Mouse (Mus musculus): ENCODE data around the gene Top2b. TPM values are rescaled to one million over a fixed set of nuclear protein-coding genes. Genes with fewer than 3 reads are reported as not detected.

Top2b gene
- total RNA-seq, 1 experiment = 27.1 TPM

GRCm38 (mm10) chr14:16444859-16445258 is 79.9 kb downstream of the Top2b start:
- H3K4me3 ChIP-seq (ENCODE audit: insufficient read depth in 1 of 2, low read depth in 1 of 2, low read length in 2 of 2, poor library complexity in 1 of 2, severe bottlenecking in 1 of 2) = no peak overlapping the region
- H3K9ac ChIP-seq (ENCODE audit: insufficient read depth, low read depth, low read length, poor library complexity, severe bottlenecking) = no peak overlapping the region
- no peak for DNase-seq (ENCODE audit: low read depth, low spot score)
- no peak overlapping the region for H3K27ac ChIP-seq (ENCODE audit: insufficient read depth, low read depth, low read length, poor library complexity, severe bottlenecking)
- in situ Hi-C loops (cut with MboI; ENCODE audit: low sequenced_read_pairs in 2 of 2, unreplicated experiment in 2 of 2) = no loop called here
- TF ChIP-seq HCFC1 (IDR thresholded peaks at IDR 0.05; ENCODE audit: borderline replicate concordance, insufficient read depth, low read length) (no peak), CHD2 (IDR thresholded peaks at IDR 0.05; ENCODE audit: low read depth, low read length) (no peak), ZC3H11A (IDR thresholded peaks at IDR 0.05; ENCODE audit: borderline replicate concordance, low read depth, low read length) (no peak), MAFK (IDR thresholded peaks at IDR 0.05; ENCODE audit: insufficient read depth, low read depth, low read length) (no peak), ZNF384 (IDR thresholded peaks at IDR 0.05; ENCODE audit: low read depth, low read length) (no peak)
- no peaks in the 10 kb centered on the region for H3K4me1 ChIP-seq (ENCODE audit: control insufficient read depth in 2 of 2, insufficient read depth in 2 of 2, low read length in 2 of 2, poor library complexity in 1 of 2)
- no peaks in the 10 kb centered on the region for H3K36me3 ChIP-seq (ENCODE audit: control insufficient read depth, insufficient read depth, low read length, poor library complexity, severe bottlenecking)
- H3K9me3 ChIP-seq (ENCODE audit: control insufficient read depth, insufficient read depth, low read depth, low read length) = no peaks in the 10 kb centered on the region

- peak; percentile 25 for DNase-seq (ENCODE audit: low read depth, low spot score)
- H3K9ac ChIP-seq (ENCODE audit: insufficient read depth, low read depth, low read length, poor library complexity, severe bottlenecking) = no peak overlapping the region
- no peak overlapping the region for H3K4me3 ChIP-seq (ENCODE audit: insufficient read depth in 1 of 2, low read depth in 1 of 2, low read length in 2 of 2, poor library complexity in 1 of 2, severe bottlenecking in 1 of 2)
- no peak overlapping the region for H3K27ac ChIP-seq (ENCODE audit: insufficient read depth, low read depth, low read length, poor library complexity, severe bottlenecking)
- no peaks in the 10 kb centered on the region for H3K9me3 ChIP-seq (ENCODE audit: control insufficient read depth, insufficient read depth, low read depth, low read length)
- in situ Hi-C loops (cut with MboI; ENCODE audit: low sequenced_read_pairs in 2 of 2, unreplicated experiment in 2 of 2) = no loop called here
- H3K4me1 ChIP-seq (ENCODE audit: control insufficient read depth in 2 of 2, insufficient read depth in 2 of 2, low read length in 2 of 2, poor library complexity in 1 of 2) = no peaks in the 10 kb centered on the region
- H3K36me3 ChIP-seq (ENCODE audit: control insufficient read depth, insufficient read depth, low read length, poor library complexity, severe bottlenecking) = no peaks in the 10 kb centered on the region
- no peak for TF ChIP-seq ZC3H11A (IDR thresholded peaks at IDR 0.05; ENCODE audit: borderline replicate concordance, low read depth, low read length)
Measured at GRCm38 (mm10) chr14:16447587-16447986, 82.6 kb downstream of the Top2b start.

- no peak for DNase-seq (ENCODE audit: low read depth, low spot score)
- in situ Hi-C loops (cut with MboI; ENCODE audit: low sequenced_read_pairs in 2 of 2, unreplicated experiment in 2 of 2) = no loop called here
- H3K4me3 ChIP-seq (ENCODE audit: insufficient read depth in 1 of 2, low read depth in 1 of 2, low read length in 2 of 2, poor library complexity in 1 of 2, severe bottlenecking in 1 of 2) = no peak overlapping the region
Measured at GRCm38 (mm10) chr14:16448269-16448987, 83.4 kb downstream of the Top2b start.

GRCm38 (mm10) chr14:16478606-16479323 is 113.8 kb downstream of the Top2b start:
- Histone ChIP-seq H3K36me3 (ENCODE audit: control insufficient read depth, insufficient read depth, low read length, poor library complexity, severe bottlenecking) (no peaks in the 10 kb centered on the region), H3K27ac (ENCODE audit: insufficient read depth, low read depth, low read length, poor library complexity, severe bottlenecking) (no peak overlapping the region), H3K4me1 (ENCODE audit: control insufficient read depth in 2 of 2, insufficient read depth in 2 of 2, low read length in 2 of 2, poor library complexity in 1 of 2) (no peaks in the 10 kb centered on the region), H3K4me3 (ENCODE audit: insufficient read depth in 1 of 2, low read depth in 1 of 2, low read length in 2 of 2, poor library complexity in 1 of 2, severe bottlenecking in 1 of 2) (no peak overlapping the region), H3K9me3 (ENCODE audit: control insufficient read depth, insufficient read depth, low read depth, low read length) (no peaks in the 10 kb centered on the region), H3K9ac (ENCODE audit: insufficient read depth, low read depth, low read length, poor library complexity, severe bottlenecking) (no peak overlapping the region)
- DNase-seq (ENCODE audit: low read depth, low spot score) = no peak
- no peak for TF ChIP-seq HCFC1 (IDR thresholded peaks at IDR 0.05; ENCODE audit: borderline replicate concordance, insufficient read depth, low read length)
- no peak for TF ChIP-seq MAFK (IDR thresholded peaks at IDR 0.05; ENCODE audit: insufficient read depth, low read depth, low read length)
- no peak for TF ChIP-seq ZNF384 (IDR thresholded peaks at IDR 0.05; ENCODE audit: low read depth, low read length)
- no peak for TF ChIP-seq CHD2 (IDR thresholded peaks at IDR 0.05; ENCODE audit: low read depth, low read length)
- no peak for TF ChIP-seq ZC3H11A (IDR thresholded peaks at IDR 0.05; ENCODE audit: borderline replicate concordance, low read depth, low read length)
- in situ Hi-C loops (cut with MboI; ENCODE audit: low sequenced_read_pairs in 2 of 2, unreplicated experiment in 2 of 2) = no loop called here

More at GRCm38 (mm10) chr14:16448269-16448987, 83.4 kb downstream of the Top2b start:
- no peaks in the 10 kb centered on the region for H3K36me3 ChIP-seq (ENCODE audit: control insufficient read depth, insufficient read depth, low read length, poor library complexity, severe bottlenecking)
- no peaks in the 10 kb centered on the region for H3K9me3 ChIP-seq (ENCODE audit: control insufficient read depth, insufficient read depth, low read depth, low read length)
- TF ChIP-seq ZNF384 (IDR thresholded peaks at IDR 0.05; ENCODE audit: low read depth, low read length) = no peak
- no peak for TF ChIP-seq ZC3H11A (IDR thresholded peaks at IDR 0.05; ENCODE audit: borderline replicate concordance, low read depth, low read length)
- no peak for TF ChIP-seq HCFC1 (IDR thresholded peaks at IDR 0.05; ENCODE audit: borderline replicate concordance, insufficient read depth, low read length)
- TF ChIP-seq MAFK (IDR thresholded peaks at IDR 0.05; ENCODE audit: insufficient read depth, low read depth, low read length) = no peak
- no peak for TF ChIP-seq CHD2 (IDR thresholded peaks at IDR 0.05; ENCODE audit: low read depth, low read length)
- H3K4me1 ChIP-seq (ENCODE audit: control insufficient read depth in 2 of 2, insufficient read depth in 2 of 2, low read length in 2 of 2, poor library complexity in 1 of 2) = no peaks in the 10 kb centered on the region
- no peak overlapping the region for H3K9ac ChIP-seq (ENCODE audit: insufficient read depth, low read depth, low read length, poor library complexity, severe bottlenecking)
- no peak overlapping the region for H3K27ac ChIP-seq (ENCODE audit: insufficient read depth, low read depth, low read length, poor library complexity, severe bottlenecking)

Measured in ES-E14 (cell line).